Mouse (Mus musculus) olfactory bulb, adult 2 months (tissue): Measurements from ENCODE around the gene Iqgap3. TPM values are rescaled to one million over a fixed set of nuclear protein-coding genes. Genes with fewer than 3 reads are reported as not detected.

Experiments
- H3K27ac ChIP-seq: fragments of 200-500 bp; 2 replicates; pipeline ENCODE4 v1.5.1; 2012; ENCODE audit warnings: low read depth, low read length; ENCODE audit not compliant: insufficient read depth
- H3K4me1 ChIP-seq: fragments of 200-500 bp; 2 replicates; pipeline ENCODE4 v1.6.1; 2012; ENCODE audit warnings: low read length; ENCODE audit not compliant: control insufficient read depth, insufficient read depth
- H3K4me3 ChIP-seq: fragments of 200-500 bp; 2 replicates; pipeline ENCODE4 v1.5.1; 2012; ENCODE audit warnings: mild to moderate bottlenecking, low read depth, low read length, moderate library complexity; ENCODE audit not compliant: insufficient read depth
- CTCF ChIP-seq: fragments of 200-500 bp; IDR thresholded peaks from 2 replicates; pipeline ENCODE4 v1.5.1; 2012; ENCODE audit warnings: low read depth, mild to moderate bottlenecking, low read length, moderate library complexity; ENCODE audit not compliant: insufficient read depth
- POLR2A ChIP-seq: fragments of 200-500 bp; IDR thresholded peaks from 2 replicates; pipeline ENCODE4 v1.6.1; 2012; ENCODE audit warnings: mild to moderate bottlenecking, low read depth, low read length, moderate library complexity; ENCODE audit not compliant: insufficient read depth
- WGBS: fragments of 180-500 bp; shearing (Covaris S2); methylation state at CpG from one replicate; pipeline ENCODE4 v1.1.7; 2018; 5-methylcytosine and 5-hydroxymethylcytosine counted together
- polyA plus RNA-seq: library from polyadenylated mRNA; stranded (reverse); fragments of >200 nt; gene quantifications from 2 replicates; pipeline ENCODE4 v1.2.4, GENCODE M21; 2012; ENCODE audit warnings: low replicate concordance; ENCODE audit not compliant: missing spikeins, insufficient read depth, insufficient read length

Iqgap3 gene
- polyA plus RNA-seq, 1 experiment: not detected

DNA sequence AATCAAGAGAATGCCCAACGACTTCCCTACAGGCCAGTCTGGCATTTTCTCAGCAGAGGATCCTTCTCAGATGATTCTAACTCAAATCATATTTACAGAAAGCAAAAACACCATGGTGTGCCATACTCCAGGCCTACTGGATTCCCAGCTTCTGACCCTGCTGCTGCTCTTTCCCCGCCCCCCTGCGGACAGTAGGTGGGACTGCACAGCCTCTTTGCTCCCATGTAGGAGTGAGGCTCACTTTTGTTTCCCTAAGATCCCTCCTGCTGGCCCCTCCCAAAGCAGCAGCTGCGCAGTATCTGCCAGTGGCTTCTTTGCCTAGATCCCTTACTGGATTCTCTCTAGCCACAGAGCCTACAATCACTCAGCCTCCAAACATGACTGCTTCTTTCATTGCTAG is 24.4 kb downstream of the Iqgap3 start:
- Histone ChIP-seq H3K4me1 (no peaks in the 10 kb centered on the region), H3K27ac (no peak overlapping the region), H3K4me3 (no peak overlapping the region)
- no peak for TF ChIP-seq CTCF
- TF ChIP-seq POLR2A: no peak
- 84% methylated on average over 4 of the region's 4 CpGs for WGBS

DNA sequence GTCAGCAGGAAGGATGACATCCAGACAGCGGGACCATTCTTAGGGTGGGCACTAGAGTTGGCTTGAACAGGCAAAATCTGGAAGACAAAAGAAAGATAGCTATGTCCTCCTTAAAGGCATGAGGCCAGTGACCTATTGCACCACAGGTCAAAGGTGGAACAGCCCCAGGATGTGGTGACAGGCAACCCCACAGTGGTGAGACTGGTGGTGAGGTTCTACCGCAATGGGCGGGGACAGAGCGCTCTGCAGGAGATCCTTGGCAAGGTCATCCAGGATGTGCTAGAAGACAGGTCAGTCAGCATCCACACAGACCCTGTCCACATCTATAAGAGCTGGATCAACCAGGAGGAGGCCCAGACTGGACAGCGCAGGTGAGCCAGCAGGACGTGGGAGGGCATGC is 27.4 kb downstream of the Iqgap3 start:
- H3K4me3 ChIP-seq: no peak overlapping the region
- no peaks in the 10 kb centered on the region for H3K4me1 ChIP-seq
- TF ChIP-seq POLR2A: no peak
- TF ChIP-seq CTCF: no peak
- 91% methylated on average over 6 of the region's 6 CpGs for WGBS
- H3K27ac ChIP-seq: no peak overlapping the region

DNA sequence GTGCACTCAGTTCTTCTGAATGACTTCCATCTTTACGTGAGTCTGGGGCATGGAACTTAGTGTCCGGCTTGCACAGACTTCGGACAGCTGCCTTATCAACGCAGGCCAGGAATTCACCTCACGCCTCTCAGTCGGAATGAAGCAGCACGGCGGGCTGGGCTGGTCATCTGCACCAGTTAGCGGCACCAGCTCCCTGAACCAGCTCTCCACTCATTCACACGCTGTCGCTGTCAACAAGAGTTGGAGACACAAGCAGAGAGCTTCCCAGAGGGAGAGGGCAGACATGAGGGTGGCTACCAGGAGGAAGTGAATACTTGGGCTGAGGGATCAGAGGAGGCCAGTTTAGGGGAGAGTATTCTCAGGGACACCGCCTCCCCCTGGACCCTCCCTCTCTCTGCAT is 32.6 kb downstream of the Iqgap3 start:
- Histone ChIP-seq H3K27ac (no peak overlapping the region), H3K4me3 (no peak overlapping the region), H3K4me1 (no peaks in the 10 kb centered on the region)
- 95% methylated on average over 12 of the region's 12 CpGs for WGBS
- TF ChIP-seq CTCF (no peak), POLR2A (no peak)

DNA sequence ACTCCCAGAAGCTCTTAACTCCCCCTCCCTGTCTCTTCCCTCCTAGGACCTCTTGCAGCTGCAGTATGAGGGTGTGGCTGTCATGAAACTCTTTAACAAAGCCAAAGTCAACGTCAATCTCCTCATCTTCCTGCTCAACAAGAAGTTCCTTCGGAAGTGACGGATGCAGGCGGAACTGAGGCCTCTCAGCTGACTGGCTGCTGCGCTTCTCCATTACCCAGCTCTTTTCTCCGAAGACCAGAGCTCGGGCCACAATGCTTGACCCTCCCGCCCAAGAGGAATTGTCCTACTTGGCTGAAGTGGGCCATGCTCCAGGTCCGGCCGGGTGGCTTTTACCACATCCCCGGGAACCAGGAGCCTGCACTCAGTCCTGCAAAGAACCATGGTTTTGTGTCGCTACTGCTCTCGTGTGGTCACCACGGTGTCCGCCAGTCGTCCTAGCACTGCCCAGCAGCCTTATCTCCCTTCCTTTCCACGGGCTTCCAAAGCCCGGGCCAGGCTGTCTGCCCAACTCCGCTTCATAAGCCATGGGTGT is 38.4 kb downstream of the Iqgap3 start:
- Histone ChIP-seq H3K27ac (no peak overlapping the region), H3K4me3 (no peak overlapping the region), H3K4me1 (peaks cover 6% of the 10 kb centered on the region)
- WGBS: 88% methylated on average over 19 of the region's 19 CpGs
- TF ChIP-seq CTCF: no peak
- no peak for TF ChIP-seq POLR2A

DNA sequence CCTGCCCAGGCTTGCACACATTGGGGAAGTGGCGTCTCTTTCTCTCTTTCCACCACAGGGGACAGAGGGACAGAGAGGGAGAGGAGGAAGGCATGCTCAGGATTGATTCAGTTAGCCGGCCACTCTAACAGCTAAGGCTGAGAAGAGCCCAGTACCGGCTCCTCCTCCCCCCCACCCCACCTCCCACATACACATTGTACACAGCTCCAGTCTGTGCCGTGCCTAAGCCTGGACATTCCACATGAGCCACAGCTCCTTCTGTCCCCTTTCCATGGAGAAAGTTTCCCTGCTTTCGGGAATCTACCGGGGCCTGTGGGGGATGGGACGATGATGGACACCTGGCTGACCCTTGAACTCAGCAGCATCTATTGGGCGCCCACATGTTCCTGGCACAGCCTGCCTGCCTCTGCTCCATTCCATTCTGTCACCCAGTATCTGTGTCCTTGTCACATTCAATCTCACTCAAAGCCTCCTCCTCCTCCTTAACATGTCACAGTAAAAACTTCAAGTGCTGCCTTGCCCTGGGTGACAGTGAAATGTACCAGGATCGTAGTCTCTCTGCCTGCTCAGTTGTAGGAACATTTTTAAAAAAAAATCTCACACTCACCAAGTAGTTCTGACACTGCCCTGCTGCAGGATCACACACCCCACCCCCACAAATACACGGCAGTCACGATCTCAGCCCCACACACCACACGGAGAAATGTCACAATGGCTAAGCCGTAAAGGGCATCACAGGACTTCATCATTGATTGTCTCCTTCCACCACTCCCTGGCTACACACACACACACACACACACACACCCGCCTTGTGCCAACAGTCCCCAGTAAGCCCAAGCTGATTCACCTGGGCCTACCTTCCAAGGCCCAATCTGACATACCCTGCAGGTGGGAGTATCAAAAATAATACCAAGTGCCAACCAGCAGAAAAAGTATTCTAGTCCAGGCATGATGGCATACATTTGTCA is 39.7 kb downstream of the Iqgap3 start:
- Histone ChIP-seq H3K27ac (no peak overlapping the region), H3K4me1 (peaks cover 6% of the 10 kb centered on the region), H3K4me3 (no peak overlapping the region)
- TF ChIP-seq CTCF (no peak), POLR2A (no peak)
- WGBS: 70% methylated on average over 14 of the region's 14 CpGs

DNA sequence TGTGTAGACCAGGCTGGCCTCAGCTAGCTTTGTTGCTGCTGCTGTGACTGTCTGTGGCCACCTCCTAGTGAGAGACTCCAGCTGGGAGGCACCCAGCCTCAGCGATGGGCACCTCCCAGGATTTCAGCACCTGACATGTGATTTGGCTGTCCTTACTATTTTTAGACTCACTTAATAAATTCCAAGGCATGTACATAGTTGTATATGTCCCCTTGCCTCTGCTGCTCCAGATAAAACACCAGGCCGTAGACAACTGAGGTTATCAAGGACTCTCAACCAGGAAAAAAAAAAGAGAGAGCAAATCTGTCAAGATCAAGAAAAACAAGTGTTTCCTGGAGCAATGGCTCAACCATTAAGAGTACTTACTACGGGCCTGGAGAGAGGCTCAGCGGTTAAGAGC is 43.4 kb downstream of the Iqgap3 start:
- WGBS: 78% methylated on average over 4 of the region's 4 CpGs

DNA sequence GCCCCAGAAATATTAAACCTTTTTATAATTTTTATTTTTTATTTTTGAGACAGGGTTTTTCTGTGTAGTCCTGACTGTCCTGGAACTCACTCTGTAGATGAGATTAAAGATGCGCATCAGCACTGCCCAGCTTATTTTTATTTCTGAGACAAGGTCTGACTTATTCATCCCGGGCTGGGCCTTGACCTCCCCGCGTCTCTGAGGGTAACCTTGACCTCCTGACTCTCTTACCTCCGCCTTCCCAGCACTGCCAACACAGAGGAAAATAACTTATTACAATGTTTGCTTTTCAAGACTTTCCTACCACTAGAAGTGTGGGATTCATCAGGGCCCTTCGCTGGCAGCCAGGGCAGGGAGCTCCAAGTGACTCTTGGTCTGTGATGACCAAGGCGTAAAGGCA is 44.4 kb downstream of the Iqgap3 start:
- Histone ChIP-seq H3K4me1 (peaks cover 3% of the 10 kb centered on the region), H3K4me3 (no peak overlapping the region), H3K27ac (no peak overlapping the region)
- TF ChIP-seq POLR2A (no peak), CTCF (no peak)
- 91% methylated on average over 7 of the region's 7 CpGs for WGBS

More for the DNA sequence above, 43.4 kb downstream of the Iqgap3 start:
- Histone ChIP-seq H3K4me3 (no peak overlapping the region), H3K27ac (no peak overlapping the region), H3K4me1 (peaks cover 6% of the 10 kb centered on the region)
- TF ChIP-seq CTCF: no peak
- no peak for TF ChIP-seq POLR2A

DNA sequence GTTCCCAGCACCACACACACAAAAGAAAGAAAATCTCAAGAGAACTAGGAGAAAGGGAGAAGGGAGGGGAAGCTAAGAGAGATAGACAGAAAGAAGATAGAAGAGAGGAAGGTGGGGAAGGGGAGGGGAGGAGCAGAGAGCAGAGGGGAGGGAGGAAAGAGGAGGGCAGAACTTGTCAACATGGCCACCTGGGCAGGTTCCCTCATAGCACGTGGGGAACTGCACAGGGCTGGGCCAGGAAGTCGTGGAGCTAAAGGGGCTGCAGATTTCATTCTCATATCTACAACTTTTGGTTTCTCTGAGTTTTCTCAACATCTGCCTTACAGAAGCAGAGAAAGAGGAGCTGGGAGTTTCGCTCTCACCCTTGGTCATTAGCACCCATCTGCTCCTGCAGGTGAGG is 45.9 kb downstream of the Iqgap3 start:
- no peak overlapping the region for H3K27ac ChIP-seq
- no peak overlapping the region for H3K4me3 ChIP-seq
- no peaks in the 10 kb centered on the region; the same call in 1 of the 2 replicates for H3K4me1 ChIP-seq
- no peak for TF ChIP-seq POLR2A
- TF ChIP-seq CTCF: no peak
- WGBS: 48% methylated on average over 3 of the region's 3 CpGs

DNA sequence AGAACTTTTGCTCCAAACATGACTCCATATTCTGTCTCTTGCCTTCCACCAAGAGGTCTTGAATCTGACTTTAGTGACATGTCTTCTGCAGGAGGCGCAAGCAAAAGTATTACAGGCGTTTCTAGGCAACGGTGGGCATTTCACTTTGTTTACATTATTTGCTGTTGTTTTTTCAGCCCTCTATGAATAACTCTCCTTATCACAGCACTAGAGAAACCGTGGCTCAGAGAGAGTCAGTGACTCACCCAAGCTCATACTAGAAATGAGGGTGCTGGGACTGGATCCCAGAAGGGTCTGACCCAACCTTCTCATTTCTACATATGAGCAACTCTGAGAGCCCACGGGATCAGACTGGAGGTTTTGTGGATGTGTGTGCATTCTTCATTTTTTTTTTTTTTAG is 46.3 kb downstream of the Iqgap3 start:
- no peak overlapping the region for H3K4me3 ChIP-seq
- peaks cover 2% of the 10 kb centered on the region for H3K4me1 ChIP-seq
- WGBS: 37% methylated on average over 5 of the region's 5 CpGs
- TF ChIP-seq POLR2A (no peak), CTCF (no peak)
- H3K27ac ChIP-seq: no peak overlapping the region

DNA sequence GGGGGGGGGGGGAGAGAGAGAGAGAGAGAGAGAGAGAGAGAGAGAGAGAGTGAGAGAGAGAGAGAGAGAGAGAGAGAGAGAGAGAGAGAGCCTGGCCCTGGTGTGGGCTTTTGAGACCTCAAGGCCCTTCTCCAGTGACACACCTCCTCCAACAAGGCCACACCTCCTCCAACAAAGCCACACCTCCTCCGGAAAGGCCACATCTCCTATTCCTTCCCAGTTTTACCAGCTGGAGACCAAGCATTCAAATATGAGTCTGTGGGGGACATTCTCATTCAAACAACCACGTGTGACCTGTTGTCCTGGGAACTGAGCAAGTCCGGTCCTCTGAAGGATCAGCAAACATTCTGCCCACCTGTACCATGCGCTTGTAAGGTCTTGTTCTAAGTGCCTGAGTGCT is 47.2 kb downstream of the Iqgap3 start:
- TF ChIP-seq POLR2A (no peak), CTCF (no peak)
- peaks cover 8% of the 10 kb centered on the region for H3K4me1 ChIP-seq
- H3K27ac ChIP-seq: no peak overlapping the region
- H3K4me3 ChIP-seq: no peak overlapping the region
- 57% methylated on average over 4 of the region's 4 CpGs for WGBS
